Mouse (Mus musculus): ENCODE data around the gene Col25a1. TPM values are rescaled to one million over a fixed set of nuclear protein-coding genes. Genes with fewer than 3 reads are reported as not detected.

Col25a1 gene
- polyA plus RNA-seq, 1 experiment from 2014 or later, result 5.2 TPM

- no peak for DNase-seq (ENCODE audit: low spot score)
- Histone ChIP-seq H3K36me3 (no peaks in the 10 kb centered on the region), H3K4me3 (no peak overlapping the region), H3K27ac (no peak overlapping the region), H3K4me1 (replicated peaks) (peaks cover 11% of the 10 kb centered on the region), H3K9me3 (no peaks in the 10 kb centered on the region), H3K27me3 (ENCODE audit: insufficient read depth, poor library complexity, severe bottlenecking) (no peaks in the 10 kb centered on the region)
- WGBS, result 71% methylated on average over 2 of the region's 2 CpGs
Measured at GRCm38 (mm10) chr3:130273949-130274348, 142.6 kb downstream of the Col25a1 start.

- DNase-seq (ENCODE audit: low spot score), result peak; percentile 7
- H3K27me3 ChIP-seq (ENCODE audit: insufficient read depth, poor library complexity, severe bottlenecking), result no peaks in the 10 kb centered on the region
- no peak overlapping the region for H3K4me3 ChIP-seq
- 68% methylated on average over 10 of the region's 10 CpGs for WGBS
- no peak overlapping the region for H3K27ac ChIP-seq
- no peaks in the 10 kb centered on the region for H3K9me3 ChIP-seq
- peaks cover 11% of the 10 kb centered on the region for H3K4me1 ChIP-seq (replicated peaks)
- H3K36me3 ChIP-seq, result no peaks in the 10 kb centered on the region
Measured at GRCm38 (mm10) chr3:130278298-130279050, 147.2 kb downstream of the Col25a1 start.

DNA sequence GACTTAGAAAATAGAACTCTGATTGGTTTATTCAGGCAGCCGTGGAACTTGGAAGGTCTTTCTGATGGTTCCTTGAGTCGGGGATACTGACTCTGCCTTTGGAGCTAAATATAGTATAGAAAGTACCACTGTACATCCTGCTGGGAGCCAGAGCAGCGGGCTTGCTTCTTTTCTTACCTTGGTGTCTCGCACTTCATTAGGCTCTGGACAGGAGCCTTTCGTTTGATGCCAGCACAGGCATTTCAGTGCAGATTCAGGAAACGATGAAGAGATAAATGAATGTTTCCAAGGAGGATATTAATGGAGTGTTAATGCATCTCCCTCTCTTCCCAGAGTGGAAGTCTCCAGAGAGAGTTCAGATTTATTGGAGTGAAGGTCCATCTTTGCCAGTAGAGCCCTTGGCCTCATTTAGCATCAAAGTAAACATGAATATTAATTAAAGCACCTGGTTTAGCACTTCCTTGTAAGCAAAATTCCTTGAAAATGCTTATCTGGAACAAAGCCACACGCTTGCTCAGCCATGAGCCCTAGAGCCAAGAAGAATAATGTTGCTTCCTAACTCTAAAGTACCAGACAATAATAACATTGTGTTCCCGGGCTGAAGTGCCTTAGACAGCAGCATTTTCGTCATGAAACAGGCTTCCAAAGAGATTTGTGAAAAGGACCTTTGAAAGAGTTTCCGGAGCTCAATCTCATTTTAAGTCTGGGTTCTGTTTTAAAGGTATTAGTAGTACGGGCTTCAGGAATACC is 151.9 kb downstream of the Col25a1 start:
- Histone ChIP-seq H3K4me3 (no peak overlapping the region), H3K9me3 (no peaks in the 10 kb centered on the region), H3K4me1 (replicated peaks) (peaks cover 9% of the 10 kb centered on the region), H3K36me3 (no peaks in the 10 kb centered on the region), H3K27ac (no peak overlapping the region), H3K27me3 (ENCODE audit: insufficient read depth, poor library complexity, severe bottlenecking) (no peaks in the 10 kb centered on the region)
- 78% methylated on average over 11 of the region's 11 CpGs for WGBS
- DNase-seq (ENCODE audit: low spot score), result no peak

DNA sequence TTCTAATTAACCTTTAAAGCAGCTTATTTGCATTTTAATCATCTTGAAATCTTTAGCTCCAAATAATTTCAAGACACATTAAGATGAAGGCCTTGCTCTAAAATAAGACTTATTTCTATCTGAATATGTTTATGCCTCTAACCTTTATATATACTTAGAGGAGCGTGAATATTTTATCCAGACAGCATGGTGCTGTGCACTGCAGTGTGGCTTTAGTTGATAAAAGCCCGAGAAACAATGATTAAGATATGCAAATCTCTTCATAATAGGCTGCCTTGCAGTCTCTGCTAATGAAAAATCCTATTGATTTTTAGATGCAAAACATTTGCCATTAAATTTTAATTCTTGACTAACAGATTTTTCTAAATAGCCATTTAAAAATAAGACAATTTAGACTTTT is 156.8 kb downstream of the Col25a1 start:
- Histone ChIP-seq H3K27ac (no peak overlapping the region), H3K4me3 (no peak overlapping the region), H3K27me3 (ENCODE audit: insufficient read depth, poor library complexity, severe bottlenecking) (no peaks in the 10 kb centered on the region), H3K9me3 (no peaks in the 10 kb centered on the region), H3K4me1 (replicated peaks) (peaks cover 21% of the 10 kb centered on the region; the same call in 1 of the 2 replicates), H3K36me3 (no peaks in the 10 kb centered on the region)
- DNase-seq (ENCODE audit: low spot score), result no peak
- 77% methylated on average over 2 of the region's 2 CpGs for WGBS

GRCm38 (mm10) chr3:130288756-130289155 is 157.5 kb downstream of the Col25a1 start:
- DNase-seq (ENCODE audit: low spot score), result no peak

GRCm38 (mm10) chr3:130289220-130289619 is 157.9 kb downstream of the Col25a1 start:
- peaks cover 21% of the 10 kb centered on the region; the same call in 1 of the 2 replicates for H3K4me1 ChIP-seq (replicated peaks)
- no peaks in the 10 kb centered on the region for H3K36me3 ChIP-seq
- no peak overlapping the region for H3K4me3 ChIP-seq
- H3K9me3 ChIP-seq, result no peaks in the 10 kb centered on the region
- whole genome bisulfite sequencing, result 83% methylated on average over 3 of the region's 3 CpGs
- H3K27me3 ChIP-seq (ENCODE audit: insufficient read depth, poor library complexity, severe bottlenecking), result no peaks in the 10 kb centered on the region
- DNase-seq (ENCODE audit: low spot score), result no peak
- H3K27ac ChIP-seq, result no peak overlapping the region

More at GRCm38 (mm10) chr3:130288756-130289155, 157.5 kb downstream of the Col25a1 start:
- Histone ChIP-seq H3K36me3 (no peaks in the 10 kb centered on the region), H3K4me1 (replicated peaks) (peaks cover 21% of the 10 kb centered on the region; the same call in 1 of the 2 replicates), H3K27ac (no peak overlapping the region), H3K27me3 (ENCODE audit: insufficient read depth, poor library complexity, severe bottlenecking) (no peaks in the 10 kb centered on the region), H3K4me3 (no peak overlapping the region), H3K9me3 (no peaks in the 10 kb centered on the region)
- WGBS, result 74% methylated on average over 4 of the region's 4 CpGs

DNA sequence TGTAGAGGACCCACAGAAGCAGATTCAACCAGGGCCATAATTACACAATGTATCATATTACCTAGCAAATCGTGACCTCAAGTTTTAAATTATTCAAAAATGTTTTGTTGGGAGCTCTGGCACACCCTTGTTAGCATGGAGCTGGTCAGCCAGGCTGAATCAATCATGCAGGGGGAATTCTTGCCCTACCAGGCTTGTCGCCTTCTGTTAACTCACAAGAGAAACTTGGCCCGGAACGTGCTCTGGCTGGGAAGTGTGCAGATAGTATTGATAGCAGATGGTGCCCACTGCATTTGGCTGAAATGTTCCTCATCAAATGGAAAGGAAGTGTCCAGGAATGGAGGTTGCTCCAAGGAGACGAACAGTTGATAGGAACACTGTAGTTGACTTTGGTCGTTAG is 158.9 kb downstream of the Col25a1 start:
- peak; percentile 12 for DNase-seq (ENCODE audit: low spot score)
- Histone ChIP-seq H3K9me3 (no peaks in the 10 kb centered on the region), H3K4me1 (replicated peaks) (peaks cover 19% of the 10 kb centered on the region; the same call in 1 of the 2 replicates), H3K27ac (no peak overlapping the region), H3K4me3 (no peak overlapping the region), H3K27me3 (ENCODE audit: insufficient read depth, poor library complexity, severe bottlenecking) (no peaks in the 10 kb centered on the region), H3K36me3 (no peaks in the 10 kb centered on the region)
- 75% methylated on average over 6 of the region's 6 CpGs for WGBS

DNA sequence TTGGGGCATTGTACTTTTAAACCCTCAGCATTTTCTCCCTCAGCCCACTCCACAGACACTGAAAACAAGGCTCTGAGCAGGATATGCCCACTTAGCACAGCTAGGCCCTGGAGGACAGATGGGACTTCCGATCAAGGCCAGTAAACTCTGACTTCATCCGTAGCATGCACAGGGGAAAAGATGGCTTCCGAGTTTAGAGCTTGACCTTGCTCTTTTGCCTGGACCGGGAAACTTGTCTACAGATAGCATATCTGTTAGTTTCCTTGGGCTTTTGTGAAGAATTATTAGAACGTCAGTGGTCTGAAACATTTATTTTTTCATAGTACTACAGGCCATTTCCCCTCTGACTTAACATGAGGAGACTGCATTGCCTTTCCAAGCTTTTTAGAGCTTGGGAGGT is 159.4 kb downstream of the Col25a1 start:
- Histone ChIP-seq H3K9me3 (no peaks in the 10 kb centered on the region), H3K27ac (no peak overlapping the region), H3K36me3 (no peaks in the 10 kb centered on the region), H3K27me3 (ENCODE audit: insufficient read depth, poor library complexity, severe bottlenecking) (no peaks in the 10 kb centered on the region), H3K4me1 (replicated peaks) (peaks cover 19% of the 10 kb centered on the region; the same call in 1 of the 2 replicates), H3K4me3 (no peak overlapping the region)
- 95% methylated on average over 5 of the region's 5 CpGs for WGBS
- DNase-seq (ENCODE audit: low spot score), result no peak

GRCm38 (mm10) chr3:130291926-130292325 is 160.6 kb downstream of the Col25a1 start:
- no peak for DNase-seq (ENCODE audit: low spot score)
- Histone ChIP-seq H3K4me3 (no peak overlapping the region), H3K27me3 (ENCODE audit: insufficient read depth, poor library complexity, severe bottlenecking) (no peaks in the 10 kb centered on the region), H3K9me3 (no peaks in the 10 kb centered on the region), H3K36me3 (no peaks in the 10 kb centered on the region), H3K27ac (no peak overlapping the region), H3K4me1 (replicated peaks) (peaks cover 19% of the 10 kb centered on the region; the same call in 1 of the 2 replicates)
- 89% methylated on average over 5 of the region's 5 CpGs for WGBS

DNA sequence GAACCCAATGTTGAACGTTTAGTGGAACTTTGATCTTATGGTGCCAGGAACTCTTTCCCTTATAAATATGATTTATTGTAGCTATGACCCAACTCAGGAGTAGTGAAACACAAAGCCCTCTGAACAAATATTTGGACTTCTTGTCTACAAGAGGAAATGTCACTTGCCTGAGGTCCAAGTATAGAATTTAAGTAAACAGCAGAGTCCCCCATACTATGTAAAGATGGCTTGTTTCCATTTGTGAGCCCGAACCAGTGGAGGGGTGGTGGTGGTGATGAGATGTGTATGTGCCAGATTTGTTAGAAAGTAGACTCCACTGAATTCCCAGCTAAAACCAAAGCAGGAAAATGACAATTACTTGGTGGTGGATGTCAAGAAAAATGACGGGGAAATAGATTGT is 169.2 kb downstream of the Col25a1 start:
- no peak overlapping the region for H3K4me3 ChIP-seq
- no peak for DNase-seq (ENCODE audit: low spot score)
- H3K27ac ChIP-seq, result no peak overlapping the region
- WGBS, result 87% methylated on average over 3 of the region's 3 CpGs
- no peaks in the 10 kb centered on the region for H3K9me3 ChIP-seq
- H3K36me3 ChIP-seq, result no peaks in the 10 kb centered on the region
- H3K4me1 ChIP-seq (replicated peaks), result peaks cover 7% of the 10 kb centered on the region; the same call in 1 of the 2 replicates
- no peaks in the 10 kb centered on the region for H3K27me3 ChIP-seq (ENCODE audit: insufficient read depth, poor library complexity, severe bottlenecking)

DNA sequence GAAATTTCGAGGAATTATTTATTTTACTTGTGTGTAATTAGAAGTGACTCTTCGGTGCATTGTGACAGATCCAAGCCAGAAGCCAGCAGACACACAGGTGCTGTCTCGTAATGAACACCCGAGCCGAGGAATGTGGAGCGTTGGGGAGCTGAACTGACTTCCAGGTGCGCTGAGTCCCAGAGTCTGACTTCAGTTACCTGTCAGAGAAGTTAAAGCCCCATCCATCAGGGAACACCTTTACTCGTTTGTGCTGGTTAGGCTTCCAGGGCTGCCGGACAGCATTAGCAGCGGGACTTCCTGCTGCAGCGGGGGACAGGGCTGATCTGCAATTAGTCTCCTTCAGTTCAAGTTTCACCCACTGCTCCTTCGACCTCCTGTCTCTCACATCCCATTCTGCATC is 172.3 kb downstream of the Col25a1 start:
- DNase-seq (ENCODE audit: low spot score), result no peak
- peaks cover 11% of the 10 kb centered on the region; the same call in 1 of the 2 replicates for H3K4me1 ChIP-seq (replicated peaks)
- no peaks in the 10 kb centered on the region for H3K36me3 ChIP-seq
- WGBS, result 68% methylated on average over 12 of the region's 12 CpGs
- H3K9me3 ChIP-seq, result no peaks in the 10 kb centered on the region
- no peak overlapping the region for H3K27ac ChIP-seq
- no peak overlapping the region for H3K4me3 ChIP-seq
- no peaks in the 10 kb centered on the region for H3K27me3 ChIP-seq (ENCODE audit: insufficient read depth, poor library complexity, severe bottlenecking)

- 84% methylated on average over 9 of the region's 9 CpGs for WGBS
- no peak overlapping the region for H3K27ac ChIP-seq
- H3K27me3 ChIP-seq (ENCODE audit: insufficient read depth, poor library complexity, severe bottlenecking), result no peaks in the 10 kb centered on the region
- H3K9me3 ChIP-seq, result no peaks in the 10 kb centered on the region
- H3K36me3 ChIP-seq, result no peaks in the 10 kb centered on the region
- no peak for DNase-seq (ENCODE audit: low spot score)
- no peak overlapping the region for H3K4me3 ChIP-seq
- peaks cover 11% of the 10 kb centered on the region; the same call in 1 of the 2 replicates for H3K4me1 ChIP-seq (replicated peaks)
Measured at GRCm38 (mm10) chr3:130304827-130305226, 173.5 kb downstream of the Col25a1 start.

DNA sequence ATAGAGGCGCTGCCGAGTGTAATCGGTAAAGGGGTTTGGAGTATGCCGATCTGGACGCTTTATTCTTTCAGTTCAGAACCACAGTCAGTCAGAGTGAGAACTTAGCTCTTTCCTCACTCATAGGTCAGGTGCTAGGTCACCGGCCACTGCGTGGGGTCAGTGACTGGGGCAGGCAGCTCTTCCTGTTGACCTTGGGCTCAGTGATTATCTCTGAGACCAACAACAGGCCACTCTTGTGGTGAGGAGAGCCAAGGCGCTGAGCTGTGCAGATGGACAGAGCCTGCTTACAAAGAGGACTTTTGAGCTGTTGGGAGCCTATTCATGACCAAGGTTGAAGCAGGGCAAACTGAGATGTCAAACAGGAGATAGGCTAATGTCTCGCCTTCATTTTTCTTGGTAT is 174.4 kb downstream of the Col25a1 start:
- H3K9me3 ChIP-seq, result no peaks in the 10 kb centered on the region
- H3K36me3 ChIP-seq, result no peaks in the 10 kb centered on the region
- DNase-seq (ENCODE audit: low spot score), result peak; percentile 16
- H3K27ac ChIP-seq, result no peak overlapping the region
- no peak overlapping the region for H3K4me3 ChIP-seq
- H3K27me3 ChIP-seq (ENCODE audit: insufficient read depth, poor library complexity, severe bottlenecking), result no peaks in the 10 kb centered on the region
- WGBS, result 68% methylated on average over 9 of the region's 9 CpGs
- H3K4me1 ChIP-seq (replicated peaks), result peaks cover 16% of the 10 kb centered on the region; the same call in 1 of the 2 replicates

All from hindbrain, embryonic 10.5 days (tissue).